Mouse (Mus musculus): ENCODE results near the gene Piezo1. TPM values are rescaled to one million over a fixed set of nuclear protein-coding genes. Genes with fewer than 3 reads are reported as not detected.

Gene Piezo1
- total RNA-seq, 2 experiments from 2014 or later: 3.1 to 5.5 TPM

- H3K4me3 ChIP-seq: no peak overlapping the region
- no peak for TF ChIP-seq CTCF (conservative IDR thresholded peaks at IDR 0.05)
- DNase-seq (ENCODE audit: low spot score in 2 of 2): no peak
- no peak overlapping the region for H3K27ac ChIP-seq
Observed at GRCm38 (mm10) chr8:122548891-122549439, 2.2 kb downstream of the Piezo1 start.

GRCm38 (mm10) chr8:122548331-122548730 is 2.8 kb downstream of the Piezo1 start:
- Histone ChIP-seq H3K4me3 (no peak overlapping the region), H3K27ac (no peak overlapping the region)
- DNase-seq (ENCODE audit: low spot score in 2 of 2): no peak
- TF ChIP-seq CTCF (conservative IDR thresholded peaks at IDR 0.05): no peak

GRCm38 (mm10) chr8:122547815-122548214 is 3.3 kb downstream of the Piezo1 start:
- no peak for DNase-seq (ENCODE audit: low spot score in 2 of 2)
- no peak for TF ChIP-seq CTCF (conservative IDR thresholded peaks at IDR 0.05)
- Histone ChIP-seq H3K4me3 (no peak overlapping the region), H3K27ac (no peak overlapping the region)

- Histone ChIP-seq H3K4me3 (no peak overlapping the region), H3K27ac (no peak overlapping the region)
- TF ChIP-seq CTCF (conservative IDR thresholded peaks at IDR 0.05): no peak
- no peak for DNase-seq (ENCODE audit: low spot score in 2 of 2)
Observed at GRCm38 (mm10) chr8:122546811-122547453, 4.2 kb downstream of the Piezo1 start.

- Histone ChIP-seq H3K4me3 (no peak overlapping the region), H3K27ac (no peak overlapping the region)
- no peak for TF ChIP-seq CTCF (conservative IDR thresholded peaks at IDR 0.05)
- DNase-seq (ENCODE audit: low spot score in 2 of 2): no peak
Observed at GRCm38 (mm10) chr8:122546066-122546755, 4.9 kb downstream of the Piezo1 start.

GRCm38 (mm10) chr8:122544138-122544537 is 7.0 kb downstream of the Piezo1 start:
- DNase-seq (ENCODE audit: low spot score in 2 of 2): no peak
- Histone ChIP-seq H3K27ac (no peak overlapping the region), H3K4me3 (no peak overlapping the region)
- TF ChIP-seq CTCF (conservative IDR thresholded peaks at IDR 0.05): no peak

DNA sequence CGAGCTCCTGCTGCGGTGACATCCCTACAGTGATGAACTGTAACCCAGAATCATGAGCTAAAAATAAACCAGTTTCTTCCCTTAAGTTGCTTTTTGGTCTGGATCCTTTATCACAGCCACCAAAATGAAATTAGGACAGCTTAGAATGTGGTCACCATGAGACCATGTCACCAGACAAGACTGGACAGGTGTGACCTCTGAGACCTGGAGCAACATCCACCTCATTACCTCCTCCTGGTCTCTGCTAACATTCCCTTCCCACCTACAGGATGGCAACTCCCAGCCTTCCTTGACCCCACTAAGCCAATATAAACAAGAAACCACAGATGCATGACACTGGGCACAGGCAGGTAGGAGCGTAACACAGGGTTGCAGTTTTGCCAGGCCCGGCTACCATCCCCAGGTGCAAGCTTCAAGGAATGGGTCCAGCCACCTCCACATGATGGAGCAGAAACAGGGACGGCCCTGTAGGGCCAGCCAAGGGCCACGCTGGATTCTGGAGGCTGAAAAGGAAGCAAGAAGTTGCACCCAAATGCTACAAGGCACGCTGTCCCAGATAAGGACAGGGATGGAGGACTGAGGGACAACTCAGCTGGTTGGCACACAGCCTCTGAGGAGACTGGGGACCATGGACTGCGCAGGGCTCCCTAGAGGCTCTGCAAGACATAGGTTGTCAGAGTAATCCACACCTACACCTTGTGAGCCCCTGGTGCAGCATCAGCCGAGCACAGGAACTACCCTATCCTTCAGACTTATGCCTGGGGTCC is 12.6 kb downstream of the Piezo1 start:
- no peak for TF ChIP-seq CTCF (conservative IDR thresholded peaks at IDR 0.05)
- H3K4me3 ChIP-seq: no peak overlapping the region
- no peak for DNase-seq (ENCODE audit: low spot score in 2 of 2)
- H3K27ac ChIP-seq: no peak overlapping the region

GRCm38 (mm10) chr8:122537812-122538211 is 13.3 kb downstream of the Piezo1 start:
- DNase-seq (ENCODE audit: low spot score in 2 of 2): no peak
- no peak overlapping the region for H3K4me3 ChIP-seq
- no peak for TF ChIP-seq CTCF (conservative IDR thresholded peaks at IDR 0.05)
- no peak overlapping the region for H3K27ac ChIP-seq

GRCm38 (mm10) chr8:122537033-122537432 is 14.1 kb downstream of the Piezo1 start:
- H3K4me3 ChIP-seq: no peak overlapping the region
- no peak overlapping the region for H3K27ac ChIP-seq
- DNase-seq (ENCODE audit: low spot score in 2 of 2): no peak

DNA sequence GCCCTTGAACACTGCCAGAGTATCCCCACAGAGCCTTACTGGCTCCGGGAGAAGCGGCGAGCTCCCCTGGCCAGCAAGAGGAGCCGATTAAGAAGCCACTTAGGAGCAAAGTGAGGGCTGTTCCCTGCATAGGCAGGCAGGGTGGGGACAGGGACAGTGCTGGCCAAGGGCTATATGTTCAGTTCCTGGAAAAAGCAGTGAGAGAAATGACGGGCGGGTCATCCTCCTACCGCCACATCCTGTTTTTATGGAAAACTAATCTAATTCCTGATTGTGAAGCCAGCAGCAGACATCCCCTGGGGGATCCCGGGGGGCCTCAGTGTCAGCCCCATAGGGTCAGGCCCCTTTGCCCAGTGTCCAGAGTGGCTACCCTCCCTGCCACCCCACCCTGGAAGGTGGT is 19.8 kb downstream of the Piezo1 start:
- no peak overlapping the region for H3K27ac ChIP-seq
- DNase-seq (ENCODE audit: low spot score in 2 of 2): no peak
- no peak overlapping the region for H3K4me3 ChIP-seq
- TF ChIP-seq CTCF (conservative IDR thresholded peaks at IDR 0.05): no peak

More at GRCm38 (mm10) chr8:122537033-122537432, 14.1 kb downstream of the Piezo1 start:
- TF ChIP-seq CTCF (conservative IDR thresholded peaks at IDR 0.05): no peak

DNA sequence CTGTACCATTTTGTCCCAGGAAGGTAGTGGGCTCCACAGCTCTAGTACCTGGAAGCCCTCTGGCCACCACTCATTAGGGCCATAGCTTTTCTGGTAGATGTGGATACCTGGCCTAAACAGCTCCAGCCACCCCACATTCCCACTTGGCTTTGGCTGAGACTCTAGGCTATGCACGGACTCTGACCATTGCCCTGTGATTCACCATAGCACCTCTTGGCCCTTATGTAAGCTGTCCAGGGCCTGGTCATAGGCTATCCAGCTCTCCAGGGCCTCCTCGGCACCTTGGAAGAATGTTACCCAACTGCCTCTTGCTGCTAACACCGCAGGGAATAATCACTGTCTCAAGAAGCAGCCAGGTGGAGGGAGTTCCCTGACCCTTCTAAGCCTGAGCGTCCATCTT is 22.0 kb downstream of the Piezo1 start:
- Histone ChIP-seq H3K27ac (no peak overlapping the region), H3K4me3 (no peak overlapping the region)
- TF ChIP-seq CTCF (conservative IDR thresholded peaks at IDR 0.05): no peak
- no peak for DNase-seq (ENCODE audit: low spot score in 2 of 2)

GRCm38 (mm10) chr8:122527937-122528336 is 23.2 kb downstream of the Piezo1 start:
- no peak for TF ChIP-seq CTCF (conservative IDR thresholded peaks at IDR 0.05)
- no peak overlapping the region for H3K27ac ChIP-seq
- no peak for DNase-seq (ENCODE audit: low spot score in 2 of 2)
- H3K4me3 ChIP-seq: no peak overlapping the region
